Mouse (Mus musculus): Measurements from ENCODE around the gene Slc33a1. TPM values are rescaled to one million over a fixed set of nuclear protein-coding genes. Genes with fewer than 3 reads are reported as not detected.

Slc33a1 gene
- 17.1 and 22.0 TPM in 2 replicates for polyA plus RNA-seq (2012; rRNA removed; ENCODE audit: low replicate concordance)

DNA sequence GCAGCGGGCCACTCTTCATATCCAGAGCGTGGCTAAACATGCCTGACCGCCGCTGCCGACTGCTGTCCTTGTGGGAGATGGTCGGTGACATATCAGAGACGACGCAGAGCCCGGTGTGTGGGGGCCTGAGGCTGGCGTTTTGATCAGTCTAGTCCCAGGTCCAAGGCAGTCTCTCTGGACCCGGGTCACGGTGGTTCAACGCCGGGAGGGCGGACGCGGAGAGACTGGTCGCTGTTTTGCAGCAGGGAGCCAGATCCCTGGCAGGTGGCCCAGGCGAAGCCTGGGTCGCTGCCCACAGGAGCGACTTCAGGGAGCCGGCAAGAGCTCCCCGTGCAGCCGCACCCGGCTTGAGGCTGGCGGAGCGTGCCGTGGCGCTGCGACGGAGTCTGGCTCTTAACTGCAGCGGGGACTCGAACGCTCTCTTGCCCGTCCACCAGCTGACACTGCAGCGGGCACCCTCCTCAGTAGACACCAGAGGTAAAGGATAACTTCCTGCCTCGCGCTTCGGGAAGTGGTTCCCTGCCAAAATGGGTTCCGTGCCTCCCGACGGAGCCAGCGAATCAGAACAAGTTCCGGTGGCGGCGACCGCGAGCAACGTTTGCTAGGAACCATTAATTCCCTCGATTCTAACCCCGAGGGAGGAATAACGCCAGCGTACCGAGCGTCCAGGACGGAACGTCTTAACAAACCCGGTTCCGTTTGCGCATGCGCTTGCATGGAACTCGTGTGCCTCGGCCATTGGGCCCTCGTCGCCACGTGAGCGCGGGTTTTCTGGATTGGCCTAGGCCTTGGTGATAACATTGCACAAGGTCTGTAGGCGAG, at the start of gene Slc33a1:
Gene Slc33a1 (minus strand): TSS at position 669 of the 822 bp plus-strand sequence.

DNA sequence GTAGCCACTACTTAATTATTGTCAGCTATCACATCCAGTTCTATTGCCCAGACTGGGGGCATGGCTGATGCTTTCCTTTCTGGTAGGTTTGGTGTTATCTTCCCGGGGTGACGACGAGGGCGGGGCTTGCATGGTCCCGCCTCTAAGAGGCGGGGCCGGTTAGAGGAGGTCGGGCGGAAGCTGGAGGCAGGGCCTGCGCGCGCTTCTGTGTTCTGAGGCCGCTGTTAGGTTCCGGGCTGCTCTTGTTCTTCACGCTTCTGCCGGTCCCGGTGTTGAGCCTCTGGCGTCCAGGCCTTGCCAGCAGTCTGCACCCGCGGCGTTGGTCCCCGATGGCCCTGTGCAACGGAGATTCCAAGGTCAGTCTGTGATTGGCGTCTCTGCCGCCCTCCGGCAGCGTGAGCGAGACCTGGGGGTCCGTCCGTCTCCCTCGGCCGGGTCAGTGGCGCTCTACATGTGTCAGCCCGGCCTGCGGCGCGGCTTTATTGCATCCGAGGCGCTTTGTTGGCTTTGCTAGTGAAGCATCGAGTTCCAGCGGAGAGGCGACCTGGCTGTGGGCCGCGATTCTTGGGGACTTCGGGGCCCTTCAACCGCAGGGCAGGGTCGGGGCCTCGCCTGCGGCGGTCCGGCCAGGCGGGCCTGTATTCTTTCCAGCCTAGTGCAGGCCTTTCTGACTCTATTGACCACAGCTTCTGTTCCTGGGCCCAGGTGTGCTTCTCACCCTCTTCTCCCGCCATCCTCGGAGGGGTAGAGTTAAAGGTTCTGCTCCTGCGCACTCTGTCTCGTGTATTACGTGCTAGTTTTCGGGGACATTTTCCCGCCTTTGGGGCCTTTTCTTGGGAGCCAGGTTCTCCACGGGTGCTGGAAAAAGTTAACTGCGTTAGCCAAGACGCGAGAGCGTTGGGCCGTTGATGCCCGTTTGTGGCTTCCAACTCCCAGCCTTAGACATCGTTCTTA, 11.7 kb upstream of the Slc33a1 start, which contains the start of gene Gmps:
Gene Gmps (plus strand): TSS at position 152 of the 954 bp plus-strand sequence.

DNA sequence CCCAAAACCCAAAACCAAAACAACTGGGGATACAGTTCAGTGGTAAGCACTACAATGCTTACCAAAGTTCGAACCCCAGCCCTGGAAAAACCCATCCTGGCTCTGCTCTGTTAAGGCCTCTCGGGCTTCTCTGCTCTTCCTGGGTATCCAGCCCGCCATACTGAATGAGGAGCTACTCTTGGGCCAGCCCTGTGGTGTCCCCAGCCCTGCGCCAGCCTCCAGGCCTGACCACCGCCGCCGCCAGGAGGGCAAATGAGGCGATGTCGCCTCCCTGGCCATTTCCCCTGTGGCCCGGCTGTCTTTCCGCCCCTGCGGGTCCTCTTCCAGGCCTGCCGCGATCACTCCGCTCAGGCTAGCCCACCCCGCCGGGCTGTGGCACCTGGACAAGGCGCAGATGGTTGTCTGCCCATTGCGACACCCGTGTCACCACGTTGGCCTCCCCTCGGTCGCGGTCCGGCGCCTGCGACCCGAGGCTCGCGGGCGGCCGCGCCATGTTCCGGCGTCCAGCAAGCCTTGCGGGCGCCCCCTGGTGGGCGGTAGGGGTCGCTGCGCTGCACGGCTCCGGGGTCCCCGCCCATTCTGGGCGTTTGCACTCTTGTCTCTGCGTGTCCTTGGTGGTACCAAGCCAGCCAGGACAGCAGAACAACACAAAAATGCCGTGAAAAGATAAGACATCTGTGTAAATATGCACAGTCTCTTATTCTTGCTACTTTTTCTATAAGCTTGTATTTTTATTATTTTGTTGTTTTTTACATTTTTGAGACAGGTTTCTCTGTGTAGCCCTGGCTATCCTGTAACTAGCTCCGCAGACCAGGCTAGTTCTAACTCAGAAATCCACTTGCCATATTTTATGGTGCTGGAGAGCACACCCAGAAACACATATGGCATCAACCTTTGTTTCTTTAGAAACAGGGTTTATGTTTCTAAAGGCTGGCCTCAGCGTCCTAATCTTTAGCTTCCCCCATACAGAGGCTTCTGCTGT, 35.4 kb downstream of the Slc33a1 start, which contains the start of gene E130311K13Rik:
Gene E130311K13Rik (minus strand): TSS at position 595 of the 982 bp plus-strand sequence.

DNA sequence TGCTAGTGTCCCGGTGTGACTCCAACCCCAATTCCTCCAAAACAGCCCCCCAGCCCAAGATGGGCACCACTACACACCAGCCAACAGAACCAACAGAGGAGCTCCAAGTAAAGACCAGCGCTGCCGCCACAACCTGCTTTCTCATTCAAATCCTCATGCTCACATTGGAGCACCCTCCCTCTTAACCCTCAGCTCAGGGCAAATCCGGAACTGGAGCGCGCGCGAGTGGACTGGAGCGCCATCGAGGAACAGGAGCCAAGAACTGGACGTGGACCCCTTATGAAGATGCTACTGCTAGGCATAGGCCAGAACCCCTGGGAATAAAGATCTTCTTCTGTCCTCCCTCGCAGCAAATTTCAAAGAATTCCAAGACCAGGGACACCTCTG, 65.3 kb downstream of the Slc33a1 start, which contains the start of gene Plch1:
Gene Plch1 (minus strand): TSS at position 164 of the 387 bp plus-strand sequence.

Other genes starting within 250 kb of the Slc33a1 start
- gene Plch1, start 65.3 kb downstream of the Slc33a1 start, polyA plus RNA-seq (2012; rRNA removed; ENCODE audit: low replicate concordance), result 0.15 and 1.2 TPM in 2 replicates
- gene E130311K13Rik, start 35.3 kb downstream of the Slc33a1 start, polyA plus RNA-seq (2012; rRNA removed; ENCODE audit: low replicate concordance), result 0.66 and 1.4 TPM in 2 replicates
- 0.51 and 0.83 TPM in 2 replicates for gene Gmps, start 11.3 kb upstream of the Slc33a1 start, polyA plus RNA-seq (2012; rRNA removed; ENCODE audit: low replicate concordance)
- gene Vmn2r1, start 116.8 kb upstream of the Slc33a1 start, polyA plus RNA-seq (2012; rRNA removed; ENCODE audit: low replicate concordance), result not detected in 2 replicates
- gene Vmn2r2, start 177.2 kb upstream of the Slc33a1 start, polyA plus RNA-seq (2012; rRNA removed; ENCODE audit: low replicate concordance), result not detected in 2 replicates